Mouse (Mus musculus) embryonic facial prominence, embryonic 14.5 days (tissue): ENCODE measurements at regions not wholly inside any gene's neighbourhood (a gene's known extent, or its start where the extent isn't known, plus 50 kb on each side); places are given as distances from the start of the nearest gene placed in this dataset.

Source experiments
- ATAC-seq: fragments of 200-750 bp; cut with Nextera tagmentation; 2 replicates; pipeline ENCODE4 v1.8.0; 2017; ENCODE audit warnings: low read depth, moderate number of reproducible peaks, moderate TSS enrichment
- DNase-seq: peaks from one replicate; pipeline ENCODE4 v3.0.0-alpha.2; 2015; ENCODE audit warnings: low spot score
- H3K27ac ChIP-seq: fragments of 300-500 bp; sonication (generic); replicated peaks from 2 replicates; pipeline ENCODE4 v1.5.1; 2014; ENCODE audit warnings: low read depth, mild to moderate bottlenecking, low read length, moderate library complexity
- H3K27me3 ChIP-seq: fragments of 300-500 bp; sonication (generic); replicated peaks from 2 replicates; pipeline ENCODE4 v1.6.1; 2014; ENCODE audit warnings: low read length; ENCODE audit not compliant: control insufficient read depth, insufficient read depth
- H3K36me3 ChIP-seq: fragments of 300-500 bp; sonication (generic); 2 replicates; pipeline ENCODE4 v1.6.1; 2014; ENCODE audit warnings: low read length, mixed read lengths; ENCODE audit not compliant: control insufficient read depth, insufficient read depth
- H3K4me1 ChIP-seq: fragments of 300-500 bp; sonication (generic); 2 replicates; pipeline ENCODE4 v1.6.1; 2014; ENCODE audit warnings: antibody characterized with exemption, low read length; ENCODE audit not compliant: control insufficient read depth, insufficient read depth
- H3K4me2 ChIP-seq: fragments of 300-500 bp; sonication (generic); 2 replicates; pipeline ENCODE4 v1.6.1; 2014; ENCODE audit warnings: low read depth, mild to moderate bottlenecking, low read length, moderate library complexity, mixed read lengths
- H3K4me3 ChIP-seq: fragments of 300-500 bp; sonication (generic); 2 replicates; pipeline ENCODE4 v1.5.1; 2014; ENCODE audit warnings: low read depth, mild to moderate bottlenecking, low read length
- H3K9ac ChIP-seq: fragments of 300-500 bp; sonication (generic); 2 replicates; pipeline ENCODE4 v1.6.1; 2014; ENCODE audit warnings: low read depth, mild to moderate bottlenecking, low read length, moderate library complexity, mixed read lengths
- H3K9me3 ChIP-seq: fragments of 300-500 bp; sonication (generic); 2 replicates; pipeline ENCODE4 v1.6.1; 2016; ENCODE audit warnings: low read length; ENCODE audit not compliant: control insufficient read depth
- WGBS: fragments of 180-500 bp; shearing (Covaris S2); extraction: QIAGEN DNeasy Blood & Tissue Kit; methylation state at CpG from one replicate; pipeline ENCODE4 v1.1.7; 2014; 5-methylcytosine and 5-hydroxymethylcytosine counted together

- H3K27me3 ChIP-seq: no peaks in the 10 kb centered on the region
- no peaks in the 10 kb centered on the region for H3K4me1 ChIP-seq
- H3K27ac ChIP-seq: no peak overlapping the region
- no peak overlapping the region for H3K4me3 ChIP-seq
- H3K9me3 ChIP-seq: no peaks in the 10 kb centered on the region
- ATAC-seq (no peak), DNase-seq (no peak)
- no peaks in the 10 kb centered on the region for H3K36me3 ChIP-seq
- H3K9ac ChIP-seq: no peak overlapping the region
- no peak overlapping the region for H3K4me2 ChIP-seq
These were observed 285.1 kb downstream of the Cog6 start for GRCm38 (mm10) chr3:52731941-52732340.

- Histone ChIP-seq H3K4me2 (no peak overlapping the region), H3K27me3 (no peaks in the 10 kb centered on the region), H3K9ac (no peak overlapping the region), H3K36me3 (no peaks in the 10 kb centered on the region), H3K27ac (no peak overlapping the region), H3K9me3 (no peaks in the 10 kb centered on the region), H3K4me3 (no peak overlapping the region), H3K4me1 (no peaks in the 10 kb centered on the region)
- no peak; the same call in 1 of the 2 replicates for ATAC-seq
- no peak for DNase-seq
- 64% methylated on average over 3 of the region's 3 CpGs for whole genome bisulfite sequencing
These were observed 285.5 kb downstream of the Cog6 start for GRCm38 (mm10) chr3:52731491-52731890.

- Histone ChIP-seq H3K9ac (no peak overlapping the region), H3K9me3 (no peaks in the 10 kb centered on the region), H3K4me3 (no peak overlapping the region), H3K36me3 (no peaks in the 10 kb centered on the region), H3K4me1 (no peaks in the 10 kb centered on the region), H3K4me2 (no peak overlapping the region), H3K27me3 (no peaks in the 10 kb centered on the region), H3K27ac (no peak overlapping the region)
- WGBS: 78% methylated on average over 3 of the region's 3 CpGs
- ATAC-seq (no peak), DNase-seq (no peak)
These were observed 287.3 kb downstream of the Cog6 start for GRCm38 (mm10) chr3:52729731-52730130.

- no peak overlapping the region for H3K4me2 ChIP-seq
- H3K9ac ChIP-seq: no peak overlapping the region
- 67% methylated on average over 6 of the region's 6 CpGs for WGBS
- H3K4me3 ChIP-seq: no peak overlapping the region
- no peak for ATAC-seq
- H3K36me3 ChIP-seq: no peaks in the 10 kb centered on the region
- no peaks in the 10 kb centered on the region for H3K9me3 ChIP-seq
- H3K4me1 ChIP-seq: no peaks in the 10 kb centered on the region
- no peak overlapping the region for H3K27ac ChIP-seq
- no peaks in the 10 kb centered on the region for H3K27me3 ChIP-seq
- no peak for DNase-seq
These were observed 288.2 kb downstream of the Cog6 start for GRCm38 (mm10) chr3:52728860-52729259.

- Histone ChIP-seq H3K9ac (no peak overlapping the region), H3K4me1 (no peaks in the 10 kb centered on the region), H3K4me2 (no peak overlapping the region), H3K36me3 (no peaks in the 10 kb centered on the region), H3K9me3 (no peaks in the 10 kb centered on the region), H3K27me3 (no peaks in the 10 kb centered on the region), H3K27ac (no peak overlapping the region), H3K4me3 (no peak overlapping the region)
- 90% methylated on average over 5 of the region's 5 CpGs for WGBS
- no peak for ATAC-seq
- DNase-seq: no peak
These were observed 288.6 kb downstream of the Cog6 start for GRCm38 (mm10) chr3:52728426-52728825.

- H3K4me2 ChIP-seq: no peak overlapping the region
- no peaks in the 10 kb centered on the region for H3K9me3 ChIP-seq
- 83% methylated on average over 3 of the region's 3 CpGs for WGBS
- no peak overlapping the region for H3K4me3 ChIP-seq
- no peaks in the 10 kb centered on the region for H3K36me3 ChIP-seq
- H3K27ac ChIP-seq: no peak overlapping the region
- no peak overlapping the region for H3K9ac ChIP-seq
- no peaks in the 10 kb centered on the region for H3K27me3 ChIP-seq
- no peak for ATAC-seq
- DNase-seq: no peak
- no peaks in the 10 kb centered on the region for H3K4me1 ChIP-seq
These were observed 292.7 kb downstream of the Cog6 start for GRCm38 (mm10) chr3:52724354-52724753.

GRCm38 (mm10) chr3:52722946-52723345 is 294.1 kb downstream of the Cog6 start:
- Histone ChIP-seq H3K9ac (no peak overlapping the region), H3K4me2 (no peak overlapping the region), H3K4me1 (no peaks in the 10 kb centered on the region), H3K9me3 (no peaks in the 10 kb centered on the region), H3K27ac (no peak overlapping the region), H3K27me3 (no peaks in the 10 kb centered on the region), H3K36me3 (no peaks in the 10 kb centered on the region), H3K4me3 (no peak overlapping the region)
- no peak for DNase-seq
- 95% methylated on average over 2 of the region's 2 CpGs for WGBS
- no peak for ATAC-seq

- ATAC-seq (no peak), DNase-seq (no peak)
- no peak overlapping the region for H3K27ac ChIP-seq
- no peak overlapping the region for H3K4me3 ChIP-seq
- H3K27me3 ChIP-seq: no peaks in the 10 kb centered on the region
- no peak overlapping the region for H3K9ac ChIP-seq
- H3K4me2 ChIP-seq: no peak overlapping the region
- H3K9me3 ChIP-seq: no peaks in the 10 kb centered on the region
- 66% methylated on average over 3 of the region's 3 CpGs for WGBS
- no peaks in the 10 kb centered on the region for H3K36me3 ChIP-seq
- H3K4me1 ChIP-seq: no peaks in the 10 kb centered on the region
These were observed 297.9 kb downstream of the Cog6 start for GRCm38 (mm10) chr3:52719181-52719580.

- Histone ChIP-seq H3K27me3 (no peaks in the 10 kb centered on the region), H3K4me2 (no peak overlapping the region), H3K9ac (no peak overlapping the region), H3K4me1 (no peaks in the 10 kb centered on the region), H3K4me3 (no peak overlapping the region), H3K9me3 (no peaks in the 10 kb centered on the region), H3K36me3 (no peaks in the 10 kb centered on the region), H3K27ac (no peak overlapping the region)
- 82% methylated on average over 5 of the region's 5 CpGs for WGBS
- ATAC-seq (no peak), DNase-seq (no peak)
These were observed 299.7 kb downstream of the Cog6 start for GRCm38 (mm10) chr3:52717324-52717723.
